Comparison of ENCODE assay signal across 9 mouse cellular contexts in genomic region chr1:131260309-131260656, GRCm38 (mm10). TPM values are rescaled to one million over a fixed set of nuclear protein-coding genes. Genes with fewer than 3 reads are reported as not detected.
DNase-seq lines count a peak whose midpoint lies in the region; TF ChIP-seq lines count a peak whose summit lies in the region.
"Had no signal": no experiment of that assay in that cellular context is flagged by ENCODE, and none has a peak within 500 bp of the region (broad histone marks: within the 10 kb centered on the region; RNA-seq: fewer than 3 reads in every experiment).

No protein-coding gene starts in this region.

- 39% methylated on average over 10 of the region's 10 CpGs for WGBS in kidney, adult 2 months
- 26% methylated on average over 10 of the region's 10 CpGs for WGBS in limb, embryonic 10.5 days

- intact Hi-C loops in heart, postnatal 36 days (cut with DNase I): loop anchor here (1.0 to 10.0 kb wide), 3 partner anchors 79 to 465 kb away; no protein-coding TSS in a partner anchor

- DNase-seq in kidney, adult 2 months: peak; percentile 65
- no peak for DNase-seq in kidney, adult 11 months
- peak; percentile 59 for DNase-seq in adrenal gland, adult 2 months
- peak; percentile 86 for DNase-seq in embryo, embryonic 11 days
- peak; percentile 66 to 77 for DNase-seq in heart, postnatal 36 days
- peak; percentile 87 for DNase-seq in limb, embryonic 10.5 days (ENCODE audit: low spot score)
- peak; percentile 42 to 66 for DNase-seq in natural killer cell, adult 2 months (ENCODE audit: low spot score in 2 of 2)
- DNase-seq in testis, postnatal 14 days (ENCODE audit: low spot score): peak; percentile 72

- H3K27me3 ChIP-seq in kidney, adult 2 months (replicated peaks; ENCODE audit: control insufficient read depth, insufficient read depth, low read length): no peaks in the 10 kb centered on the region
- peaks cover 24% of the 10 kb centered on the region for H3K27me3 ChIP-seq in limb, embryonic 10.5 days (ENCODE audit: low read depth, poor library complexity, severe bottlenecking)

- peak; percentile 81 for TF ChIP-seq CTCF in kidney, adult 2 months (conservative IDR thresholded peaks at IDR 0.05; ENCODE audit: insufficient read depth, insufficient read length, low read depth, low read length)

- H3K4me3 ChIP-seq in kidney, adult 2 months (ENCODE audit: insufficient read depth, low read depth, low read length): no peak overlapping the region
- H3K4me3 ChIP-seq in limb, embryonic 10.5 days: no peak overlapping the region
- H3K4me3 ChIP-seq: megakaryocyte, embryonic 14.5 days had no signal

- H3K36me3 ChIP-seq in kidney, adult 2 months (ENCODE audit: control insufficient read depth, insufficient read depth, low read length): no peaks in the 10 kb centered on the region
- H3K36me3 ChIP-seq in limb, embryonic 10.5 days: no peaks in the 10 kb centered on the region

- H3K9me3 ChIP-seq in limb, embryonic 10.5 days (replicated peaks): no peaks in the 10 kb centered on the region

- TF ChIP-seq POLR2A in kidney, adult 2 months (IDR thresholded peaks at IDR 0.05; ENCODE audit: low read depth, low read length): no peak

- H3K27ac ChIP-seq in kidney, adult 2 months (ENCODE audit: insufficient read depth, low read depth, low read length): no peak overlapping the region
- no peak overlapping the region for H3K27ac ChIP-seq in limb, embryonic 10.5 days

- no peaks in the 10 kb centered on the region for H3K4me1 ChIP-seq in kidney, adult 2 months (ENCODE audit: control insufficient read depth, insufficient read depth, low read length)
- H3K4me1 ChIP-seq in limb, embryonic 10.5 days: peaks cover 8% of the 10 kb centered on the region; the same call in 1 of the 2 replicates

RNA-seq across cellular contexts. Expression of gene Rassf5, which starts 15.2 kb away (rescaled TPM):
- 3.8 and 5.7 TPM in 2 replicates for polyA plus RNA-seq in kidney, adult 2 months (2012; rRNA removed)
- 10 to 100 TPM in 1 of 2 experiments, 1 to 10 TPM in 1; 8.6 to 13.0 TPM for total RNA-seq in adrenal gland, adult 2 months (2021)
- 25.7 and 39.3 TPM in 2 replicates for polyA plus RNA-seq in adrenal gland, adult 2 months (2012; rRNA removed)
- total RNA-seq in heart, postnatal 36 days (2021): 1 to 10 TPM; 1.7 to 1.8 TPM
- 1.2 and 1.3 TPM in 2 replicates for polyA plus RNA-seq in limb, embryonic 10.5 days (2016; fragmentation: Nextera tagmentation; extraction: Ambion mirVana)

RNA-seq across cellular contexts. Expression of gene Ikbke, which starts 19.1 kb away (rescaled TPM):
- polyA plus RNA-seq in kidney, adult 2 months (2012; rRNA removed): 7.6 and 10.5 TPM in 2 replicates
- total RNA-seq in adrenal gland, adult 2 months (2021): 10 to 100 TPM; 10.7 to 14.1 TPM
- 11.1 and 15.2 TPM in 2 replicates for polyA plus RNA-seq in adrenal gland, adult 2 months (2012; rRNA removed)
- 1 to 10 TPM in 1 of 2 experiments, under 1 TPM in 1; 0.89 to 1.6 TPM for total RNA-seq in heart, postnatal 36 days (2021)
- 1.3 TPM in 2 replicates for polyA plus RNA-seq in limb, embryonic 10.5 days (2016; fragmentation: Nextera tagmentation; extraction: Ambion mirVana)
